Mouse (Mus musculus) spleen, adult 2 months (tissue): ENCODE data around the gene Gcdh. TPM values are rescaled to one million over a fixed set of nuclear protein-coding genes. Genes with fewer than 3 reads are reported as not detected.

Experiments used
- DNase-seq, 2 experiments: peaks; one replicate each; pipeline versions ENCODE4 v3.0.0 to v3.0.0-alpha.2; 2012 to 2021; ENCODE audit warnings: low spot score in 2 of 2, low read depth in 1 of 2
- H3K27ac ChIP-seq: fragments of 200-500 bp; 2 replicates; pipeline ENCODE4 v1.5.1; 2012; ENCODE audit warnings: low read length, inconsistent platforms; ENCODE audit not compliant: insufficient read depth
- H3K27me3 ChIP-seq: fragments of 200-500 bp; 2 replicates; pipeline ENCODE4 v1.6.1; 2012; ENCODE audit warnings: mild to moderate bottlenecking, moderate library complexity, low read length, inconsistent platforms; ENCODE audit not compliant: control insufficient read depth, insufficient read depth
- H3K36me3 ChIP-seq: fragments of 200-500 bp; 2 replicates; pipeline ENCODE4 v1.6.1; 2012; ENCODE audit warnings: mild to moderate bottlenecking, low read length, inconsistent platforms; ENCODE audit not compliant: control insufficient read depth, insufficient read depth
- H3K4me1 ChIP-seq: fragments of 200-500 bp; 2 replicates; pipeline ENCODE4 v1.6.1; 2011; ENCODE audit warnings: inconsistent platforms; ENCODE audit not compliant: control insufficient read depth, insufficient read depth, insufficient read length
- H3K4me3 ChIP-seq: fragments of 200-500 bp; 2 replicates; pipeline ENCODE4 v1.5.1; 2011; ENCODE audit warnings: mild to moderate bottlenecking, inconsistent platforms; ENCODE audit not compliant: insufficient read depth, insufficient read length; ENCODE audit errors: extremely low read depth
- CTCF ChIP-seq: fragments of 200-500 bp; IDR thresholded peaks from 2 replicates; pipeline ENCODE4 v1.5.1; 2011; ENCODE audit warnings: mild to moderate bottlenecking, inconsistent platforms; ENCODE audit not compliant: insufficient read depth, insufficient read length, insufficient replicate concordance; ENCODE audit errors: extremely low read depth
- POLR2A ChIP-seq: fragments of 200-500 bp; IDR thresholded peaks from 2 replicates; pipeline ENCODE4 v1.6.1; 2011; ENCODE audit warnings: low read depth, low read length, inconsistent platforms
- WGBS: fragments of 180-500 bp; shearing (Covaris S2); methylation state at CpG from one replicate; pipeline ENCODE4 v1.1.7; 2018; 5-methylcytosine and 5-hydroxymethylcytosine counted together
- polyA plus RNA-seq: library from polyadenylated mRNA; depleted of rRNA; stranded (reverse); fragments of >200 nt; gene quantifications from 2 replicates; pipeline ENCODE4 v1.2.3, GENCODE M21; 2012; rRNA removed

Gene Gcdh
- polyA plus RNA-seq, 1 experiment, result 44.2 TPM

DNA sequence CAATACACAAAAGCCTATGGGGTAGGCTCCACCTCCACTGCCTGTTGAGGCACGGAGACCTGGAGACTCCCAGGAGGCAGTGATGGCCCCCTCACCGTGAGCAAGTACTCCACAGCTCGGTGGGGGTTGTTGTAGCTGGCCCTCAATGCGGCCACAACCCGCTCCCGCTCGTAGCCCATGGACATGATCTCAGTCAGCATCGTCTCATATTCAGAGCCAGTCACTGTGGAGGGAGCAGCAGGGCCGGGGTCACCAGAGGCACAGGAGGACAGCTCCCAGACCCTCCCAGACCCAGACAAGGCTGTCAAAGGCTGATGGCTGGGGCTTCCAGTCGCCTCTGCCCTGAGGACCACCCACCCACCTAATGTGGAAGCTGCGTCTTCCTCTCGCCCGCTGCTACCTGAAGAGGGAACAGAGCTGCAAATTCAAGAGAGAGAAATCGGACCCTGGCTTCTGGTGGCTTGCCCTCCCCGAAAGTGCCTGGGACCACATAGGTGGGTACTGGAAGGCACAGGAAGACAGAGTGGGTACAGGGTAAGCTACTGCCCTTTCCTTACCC lies 55.7 kb downstream of the Gcdh start:
- DNase-seq, result no peak
- Histone ChIP-seq H3K4me1 (no peaks in the 10 kb centered on the region; the same call in 1 of the 2 replicates), H3K27ac (peak overlapping the region; percentile 37; the same call in 1 of the 2 replicates), H3K36me3 (peaks cover 51% of the 10 kb centered on the region), H3K4me3 (no peak overlapping the region), H3K27me3 (no peaks in the 10 kb centered on the region)
- TF ChIP-seq CTCF (no peak), POLR2A (no peak)
- 89% methylated on average over 15 of the region's 15 CpGs for WGBS

- Histone ChIP-seq H3K36me3 (peaks cover 45% of the 10 kb centered on the region), H3K4me1 (no peaks in the 10 kb centered on the region; the same call in 1 of the 2 replicates), H3K27me3 (no peaks in the 10 kb centered on the region), H3K4me3 (no peak overlapping the region), H3K27ac (peak overlapping the region; percentile 37; the same call in 1 of the 2 replicates)
- DNase-seq, result no peak
- no peak for TF ChIP-seq POLR2A
- WGBS, result 94% methylated on average over 8 of the region's 8 CpGs
Observed at GRCm38 (mm10) chr8:84837149-84837911, 56.4 kb downstream of the Gcdh start.

Other genes with a start within 250 kb of the Gcdh start
- 23.0 and 27.4 TPM in 2 replicates for gene Ier2, start 231.1 kb downstream of the Gcdh start, polyA plus RNA-seq
- gene Trmt1, start 207.6 kb downstream of the Gcdh start, polyA plus RNA-seq, result 98.1 and 155 TPM in 2 replicates
- gene Nacc1, start 206.1 kb downstream of the Gcdh start, polyA plus RNA-seq, result 66.0 and 78.5 TPM in 2 replicates
- 90.0 and 115 TPM in 2 replicates for gene Lyl1, start 192.5 kb downstream of the Gcdh start, polyA plus RNA-seq
- gene G430095P16Rik, start 170.9 kb downstream of the Gcdh start, polyA plus RNA-seq, result 4.5 TPM in 2 replicates
- gene Nfix, start 93.6 kb downstream of the Gcdh start, polyA plus RNA-seq, result 13.7 and 17.1 TPM in 2 replicates
- 1.6 and 1.8 TPM in 2 replicates for gene Dand5, start 71.1 kb downstream of the Gcdh start, polyA plus RNA-seq
- 20.3 and 61.4 TPM in 2 replicates for gene Gadd45gip1, start 62.4 kb downstream of the Gcdh start, polyA plus RNA-seq
- 125 and 162 TPM in 2 replicates for gene Rad23a, start 53.3 kb downstream of the Gcdh start, polyA plus RNA-seq
- 112 and 116 TPM in 2 replicates for gene Calr, start 47.0 kb downstream of the Gcdh start, polyA plus RNA-seq
- 50.3 and 55.0 TPM in 2 replicates for gene Farsa, start 36.9 kb downstream of the Gcdh start, polyA plus RNA-seq
- 1.8 and 2.0 TPM in 2 replicates for gene Syce2, start 21.8 kb downstream of the Gcdh start, polyA plus RNA-seq
- gene Klf1, start 8.0 kb upstream of the Gcdh start, polyA plus RNA-seq, result 46.5 and 70.0 TPM in 2 replicates
- gene Dnase2a, start 14.6 kb upstream of the Gcdh start, polyA plus RNA-seq, result 43.4 and 44.9 TPM in 2 replicates
- gene Mast1, start 43.4 kb upstream of the Gcdh start, polyA plus RNA-seq, result 0.70 and 0.74 TPM in 2 replicates
- gene Rtbdn, start 53.1 kb upstream of the Gcdh start, polyA plus RNA-seq, result not detected in 2 replicates
- gene Gm49661, start 75.5 kb upstream of the Gcdh start, polyA plus RNA-seq, result not detected in 2 replicates
- 149 and 164 TPM in 2 replicates for gene Prdx2, start 75.7 kb upstream of the Gcdh start, polyA plus RNA-seq
- gene Rnaseh2a, start 75.8 kb upstream of the Gcdh start, polyA plus RNA-seq, result 34.2 and 35.6 TPM in 2 replicates
- gene Junb, start 84.8 kb upstream of the Gcdh start, polyA plus RNA-seq, result 89.2 and 154 TPM in 2 replicates
- 3.6 and 3.9 TPM in 2 replicates for gene Hook2, start 96.7 kb upstream of the Gcdh start, polyA plus RNA-seq
- gene Best2, start 120.6 kb upstream of the Gcdh start, polyA plus RNA-seq, result not detected in 2 replicates
- gene Asna1, start 131.4 kb upstream of the Gcdh start, polyA plus RNA-seq, result 71.6 and 72.0 TPM in 2 replicates
- 87.8 and 137 TPM in 2 replicates for gene Trir, start 132.9 kb upstream of the Gcdh start, polyA plus RNA-seq
- gene Tnpo2, start 143.0 kb upstream of the Gcdh start, polyA plus RNA-seq, result 40.0 and 47.5 TPM in 2 replicates
- gene Fbxw9, start 166.1 kb upstream of the Gcdh start, polyA plus RNA-seq, result 18.8 and 22.5 TPM in 2 replicates
- 0.48 and 1.4 TPM in 2 replicates for gene Gm5741, start 174.1 kb upstream of the Gcdh start, polyA plus RNA-seq
- gene Dhps, start 177.8 kb upstream of the Gcdh start, polyA plus RNA-seq, result 40.6 and 84.9 TPM in 2 replicates
- 68.5 and 73.6 TPM in 2 replicates for gene Wdr83os, start 186.8 kb upstream of the Gcdh start, polyA plus RNA-seq
- 20.6 and 26.3 TPM in 2 replicates for gene Wdr83, start 187.4 kb upstream of the Gcdh start, polyA plus RNA-seq
- 163 and 165 TPM in 2 replicates for gene Man2b1, start 189.3 kb upstream of the Gcdh start, polyA plus RNA-seq
- gene Zfp791, start 229.2 kb upstream of the Gcdh start, polyA plus RNA-seq, result 0.05 and 0.11 TPM in 2 replicates